Mouse (Mus musculus): ENCODE measurements around the gene Apbb1. TPM values are rescaled to one million over a fixed set of nuclear protein-coding genes. Genes with fewer than 3 reads are reported as not detected.
A peak's percentile ranks its signal among the peaks of the same experiment; 100 is the strongest.

Apbb1 gene
- total and polyA plus RNA-seq, 2 experiments from 2014 or later = 350 to 451 TPM

GRCm38 (mm10) chr7:105513845-105514291 lies 67.6 kb downstream of the Apbb1 start:
- Histone ChIP-seq H3K4me3 (ENCODE audit: low read depth, low read length) (no peak overlapping the region), H3K4me2 (ENCODE audit: low read depth) (no peak overlapping the region), H3K9ac (no peak overlapping the region), H3K9me3 (ENCODE audit: low read length) (no peaks in the 10 kb centered on the region), H3K36me3 (ENCODE audit: insufficient read depth) (no peaks in the 10 kb centered on the region), H3K4me1 (ENCODE audit: insufficient read depth) (peaks cover 15% of the 10 kb centered on the region; the same call in 1 of the 2 replicates), H3K27me3 (ENCODE audit: insufficient read depth, low read length) (no peaks in the 10 kb centered on the region), H3K27ac (ENCODE audit: low read depth, low read length) (peak overlapping the region; percentile 45; the same call in 1 of the 2 replicates)
- ATAC-seq = peak; percentile 84
- DNase-seq = peak; percentile 48
- 36% methylated on average over 5 of the region's 5 CpGs for WGBS
- no peak for TF ChIP-seq CTCF (IDR thresholded peaks at IDR 0.05; ENCODE audit: low read depth)

- Histone ChIP-seq H3K27ac (ENCODE audit: low read depth, low read length) (no peak overlapping the region), H3K27me3 (ENCODE audit: insufficient read depth, low read length) (no peaks in the 10 kb centered on the region), H3K4me3 (ENCODE audit: low read depth, low read length) (no peak overlapping the region), H3K9ac (no peak overlapping the region), H3K36me3 (ENCODE audit: insufficient read depth) (no peaks in the 10 kb centered on the region), H3K4me2 (ENCODE audit: low read depth) (no peak overlapping the region), H3K4me1 (ENCODE audit: insufficient read depth) (peaks cover 15% of the 10 kb centered on the region; the same call in 1 of the 2 replicates), H3K9me3 (ENCODE audit: low read length) (no peaks in the 10 kb centered on the region)
- no peak for DNase-seq
- WGBS = 80% methylated on average over 5 of the region's 5 CpGs
- peak; percentile 23; the same call in 1 of the 2 replicates for ATAC-seq
- no peak for TF ChIP-seq CTCF (IDR thresholded peaks at IDR 0.05; ENCODE audit: low read depth)
These were observed 71.3 kb downstream of the Apbb1 start for GRCm38 (mm10) chr7:105510143-105510542.

Other genes with a start within 250 kb of the Apbb1 start
- 0.10 TPM in 1 of 2 replicates, not detected in the other for gene Olfr690, start 247.5 kb downstream of the Apbb1 start, total RNA-seq (2014; rRNA removed)
- not detected in 2 replicates for gene Olfr690, start 247.5 kb downstream of the Apbb1 start, polyA plus RNA-seq (2015; fragmentation: Nextera tagmentation; extraction: Ambion mirVana)
- gene Olfr691, start 239.4 kb downstream of the Apbb1 start, total RNA-seq (2014; rRNA removed) = not detected in 2 replicates
- gene Olfr691, start 239.4 kb downstream of the Apbb1 start, polyA plus RNA-seq (2015; fragmentation: Nextera tagmentation; extraction: Ambion mirVana) = not detected in 2 replicates
- gene Olfr692, start 213.4 kb downstream of the Apbb1 start, total RNA-seq (2014; rRNA removed) = not detected in 2 replicates
- not detected in 2 replicates for gene Olfr692, start 213.4 kb downstream of the Apbb1 start, polyA plus RNA-seq (2015; fragmentation: Nextera tagmentation; extraction: Ambion mirVana)
- gene Gm5901, start 206.6 kb downstream of the Apbb1 start, total RNA-seq (2014; rRNA removed) = not detected in 2 replicates
- not detected in 2 replicates for gene Gm5901, start 206.6 kb downstream of the Apbb1 start, polyA plus RNA-seq (2015; fragmentation: Nextera tagmentation; extraction: Ambion mirVana)
- 28.0 and 42.1 TPM in 2 replicates for gene Fam160a2, start 181.6 kb downstream of the Apbb1 start, total RNA-seq (2014; rRNA removed)
- 27.7 and 36.9 TPM in 2 replicates for gene Fam160a2, start 181.6 kb downstream of the Apbb1 start, polyA plus RNA-seq (2015; fragmentation: Nextera tagmentation; extraction: Ambion mirVana)
- 0.29 and 0.38 TPM in 2 replicates for gene Cnga4, start 177.1 kb downstream of the Apbb1 start, total RNA-seq (2014; rRNA removed)
- 0.10 and 0.18 TPM in 2 replicates for gene Cnga4, start 177.1 kb downstream of the Apbb1 start, polyA plus RNA-seq (2015; fragmentation: Nextera tagmentation; extraction: Ambion mirVana)
- gene Cckbr, start 155.9 kb downstream of the Apbb1 start, total RNA-seq (2014; rRNA removed) = 3.5 and 6.2 TPM in 2 replicates
- 3.2 and 5.1 TPM in 2 replicates for gene Cckbr, start 155.9 kb downstream of the Apbb1 start, polyA plus RNA-seq (2015; fragmentation: Nextera tagmentation; extraction: Ambion mirVana)
- 28.6 and 30.9 TPM in 2 replicates for gene Cavin3, start 99.4 kb downstream of the Apbb1 start, total RNA-seq (2014; rRNA removed)
- gene Cavin3, start 99.4 kb downstream of the Apbb1 start, polyA plus RNA-seq (2015; fragmentation: Nextera tagmentation; extraction: Ambion mirVana) = 31.7 and 33.5 TPM in 2 replicates
- 100 and 124 TPM in 2 replicates for gene Smpd1, start 27.3 kb downstream of the Apbb1 start, total RNA-seq (2014; rRNA removed)
- 88.8 and 100 TPM in 2 replicates for gene Smpd1, start 27.3 kb downstream of the Apbb1 start, polyA plus RNA-seq (2015; fragmentation: Nextera tagmentation; extraction: Ambion mirVana)
- gene Hpx, start 18.5 kb upstream of the Apbb1 start, total RNA-seq (2014; rRNA removed) = not detected in 2 replicates
- 0.17 and 0.21 TPM in 2 replicates for gene Hpx, start 18.5 kb upstream of the Apbb1 start, polyA plus RNA-seq (2015; fragmentation: Nextera tagmentation; extraction: Ambion mirVana)
- gene Trim3, start 51.9 kb upstream of the Apbb1 start, total RNA-seq (2014; rRNA removed) = 142 and 160 TPM in 2 replicates
- gene Trim3, start 51.9 kb upstream of the Apbb1 start, polyA plus RNA-seq (2015; fragmentation: Nextera tagmentation; extraction: Ambion mirVana) = 70.5 and 93.0 TPM in 2 replicates
- gene Timm10b, start 58.4 kb upstream of the Apbb1 start, total RNA-seq (2014; rRNA removed) = 49.8 and 65.6 TPM in 2 replicates
- 160 and 167 TPM in 2 replicates for gene Timm10b, start 58.4 kb upstream of the Apbb1 start, polyA plus RNA-seq (2015; fragmentation: Nextera tagmentation; extraction: Ambion mirVana)
- gene Arfip2, start 58.8 kb upstream of the Apbb1 start, total RNA-seq (2014; rRNA removed) = 89.7 and 93.8 TPM in 2 replicates
- gene Arfip2, start 58.8 kb upstream of the Apbb1 start, polyA plus RNA-seq (2015; fragmentation: Nextera tagmentation; extraction: Ambion mirVana) = 88.6 and 93.4 TPM in 2 replicates
- gene Gm45799, start 58.9 kb upstream of the Apbb1 start, total RNA-seq (2014; rRNA removed) = 45.3 and 52.9 TPM in 2 replicates
- 34.2 and 41.2 TPM in 2 replicates for gene Gm45799, start 58.9 kb upstream of the Apbb1 start, polyA plus RNA-seq (2015; fragmentation: Nextera tagmentation; extraction: Ambion mirVana)
- gene Dnhd1, start 69.2 kb upstream of the Apbb1 start, total RNA-seq (2014; rRNA removed) = 1.8 and 4.6 TPM in 2 replicates
- 0.08 and 0.48 TPM in 2 replicates for gene Dnhd1, start 69.2 kb upstream of the Apbb1 start, polyA plus RNA-seq (2015; fragmentation: Nextera tagmentation; extraction: Ambion mirVana)
- 146 and 157 TPM in 2 replicates for gene Ilk, start 154.9 kb upstream of the Apbb1 start, total RNA-seq (2014; rRNA removed)
- gene Ilk, start 154.9 kb upstream of the Apbb1 start, polyA plus RNA-seq (2015; fragmentation: Nextera tagmentation; extraction: Ambion mirVana) = 159 and 161 TPM in 2 replicates
- 22.1 and 26.6 TPM in 2 replicates for gene Rrp8, start 155.7 kb upstream of the Apbb1 start, total RNA-seq (2014; rRNA removed)
- 16.0 and 19.1 TPM in 2 replicates for gene Rrp8, start 155.7 kb upstream of the Apbb1 start, polyA plus RNA-seq (2015; fragmentation: Nextera tagmentation; extraction: Ambion mirVana)
- gene Taf10, start 162.7 kb upstream of the Apbb1 start, total RNA-seq (2014; rRNA removed) = 84.6 and 86.5 TPM in 2 replicates
- 99.9 and 108 TPM in 2 replicates for gene Taf10, start 162.7 kb upstream of the Apbb1 start, polyA plus RNA-seq (2015; fragmentation: Nextera tagmentation; extraction: Ambion mirVana)
- gene Tpp1, start 170.6 kb upstream of the Apbb1 start, total RNA-seq (2014; rRNA removed) = 16.8 and 51.2 TPM in 2 replicates
- gene Tpp1, start 170.6 kb upstream of the Apbb1 start, polyA plus RNA-seq (2015; fragmentation: Nextera tagmentation; extraction: Ambion mirVana) = 38.7 and 40.0 TPM in 2 replicates
- gene Dchs1, start 206.0 kb upstream of the Apbb1 start, total RNA-seq (2014; rRNA removed) = 62.7 and 98.7 TPM in 2 replicates
- gene Dchs1, start 206.0 kb upstream of the Apbb1 start, polyA plus RNA-seq (2015; fragmentation: Nextera tagmentation; extraction: Ambion mirVana) = 5.7 and 8.0 TPM in 2 replicates
- gene Mrpl17, start 229.4 kb upstream of the Apbb1 start, total RNA-seq (2014; rRNA removed) = 15.0 and 37.1 TPM in 2 replicates
- 192 and 197 TPM in 2 replicates for gene Mrpl17, start 229.4 kb upstream of the Apbb1 start, polyA plus RNA-seq (2015; fragmentation: Nextera tagmentation; extraction: Ambion mirVana)

Measured in forebrain, postnatal 0 days (tissue).